Mouse (Mus musculus): ENCODE measurements around the gene 7420426K07Rik. TPM values are rescaled to one million over a fixed set of nuclear protein-coding genes. Genes with fewer than 3 reads are reported as not detected.

The 7420426K07Rik gene
- not detected in 2 replicates for polyA plus RNA-seq (2012; rRNA removed)

GRCm38 (mm10) chr9:98902819-98903218 lies at the start of gene 7420426K07Rik:
7420426K07Rik (plus strand) TSS chr9:98903119.
- Histone ChIP-seq H3K4me3 (ENCODE audit: control insufficient read depth, low read depth, low read length) (no peak within 1 kb of the TSS), H3K27me3 (ENCODE audit: control insufficient read depth, insufficient read depth, low read length) (no peaks in the 10 kb centered on the region), H3K27ac (ENCODE audit: control insufficient read depth, insufficient read depth, low read depth, low read length) (no peak within 1 kb of the TSS), H3K36me3 (ENCODE audit: control insufficient read depth, insufficient read depth, low read length) (no peaks in the 10 kb centered on the region), H3K4me1 (ENCODE audit: control insufficient read depth, insufficient read depth, low read length) (no peaks in the 10 kb centered on the region)
- TF ChIP-seq POLR2A (IDR thresholded peaks at IDR 0.05; ENCODE audit: control insufficient read depth, low read depth, low read length) (no peak), CTCF (IDR thresholded peaks at IDR 0.05; ENCODE audit: control insufficient read depth, insufficient read depth, insufficient replicate concordance, low read depth, low read length) (no peak)

GRCm38 (mm10) chr9:98856210-98856609 lies 46.7 kb upstream of the 7420426K07Rik start, which contains the start of gene Prr23a2:
Prr23a2 (plus strand) TSS chr9:98856494.
- Histone ChIP-seq H3K27ac (ENCODE audit: control insufficient read depth, insufficient read depth, low read depth, low read length) (no peak within 1 kb of the TSS), H3K4me3 (ENCODE audit: control insufficient read depth, low read depth, low read length) (peak within 1 kb of the TSS; percentile 85), H3K36me3 (ENCODE audit: control insufficient read depth, insufficient read depth, low read length) (no peaks in the 10 kb centered on the region), H3K27me3 (ENCODE audit: control insufficient read depth, insufficient read depth, low read length) (no peaks in the 10 kb centered on the region), H3K4me1 (ENCODE audit: control insufficient read depth, insufficient read depth, low read length) (no peaks in the 10 kb centered on the region)
- TF ChIP-seq CTCF (IDR thresholded peaks at IDR 0.05; ENCODE audit: control insufficient read depth, insufficient read depth, insufficient replicate concordance, low read depth, low read length) (no peak), POLR2A (IDR thresholded peaks at IDR 0.05; ENCODE audit: control insufficient read depth, low read depth, low read length) (no peak)

DNA sequence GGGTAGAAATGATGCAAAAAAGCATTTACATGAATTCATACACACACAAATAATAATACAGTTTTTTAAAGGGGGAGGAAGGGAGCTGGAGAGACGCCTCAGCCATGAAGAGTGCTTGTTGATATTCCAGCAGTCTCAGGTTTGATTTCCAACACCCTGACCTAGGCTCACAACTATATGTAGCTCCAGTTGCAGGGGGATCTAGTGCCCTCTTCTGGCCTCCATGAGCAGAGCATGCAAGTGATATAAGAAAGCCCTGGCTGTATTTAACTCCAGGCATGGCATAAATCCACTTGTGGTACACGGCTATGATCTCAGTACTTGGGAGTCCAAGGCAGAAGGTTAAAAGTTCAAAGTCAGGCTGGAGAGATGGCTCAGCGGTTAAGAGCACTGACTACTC lies 39.5 kb upstream of the 7420426K07Rik start:
- Histone ChIP-seq H3K27ac (ENCODE audit: control insufficient read depth, insufficient read depth, low read depth, low read length) (no peak overlapping the region), H3K4me1 (ENCODE audit: control insufficient read depth, insufficient read depth, low read length) (peaks cover 4% of the 10 kb centered on the region; the same call in 1 of the 2 replicates), H3K4me3 (ENCODE audit: control insufficient read depth, low read depth, low read length) (no peak overlapping the region), H3K27me3 (ENCODE audit: control insufficient read depth, insufficient read depth, low read length) (no peaks in the 10 kb centered on the region), H3K36me3 (ENCODE audit: control insufficient read depth, insufficient read depth, low read length) (no peaks in the 10 kb centered on the region)
- TF ChIP-seq CTCF (IDR thresholded peaks at IDR 0.05; ENCODE audit: control insufficient read depth, insufficient read depth, insufficient replicate concordance, low read depth, low read length) (no peak), POLR2A (IDR thresholded peaks at IDR 0.05; ENCODE audit: control insufficient read depth, low read depth, low read length) (no peak)

DNA sequence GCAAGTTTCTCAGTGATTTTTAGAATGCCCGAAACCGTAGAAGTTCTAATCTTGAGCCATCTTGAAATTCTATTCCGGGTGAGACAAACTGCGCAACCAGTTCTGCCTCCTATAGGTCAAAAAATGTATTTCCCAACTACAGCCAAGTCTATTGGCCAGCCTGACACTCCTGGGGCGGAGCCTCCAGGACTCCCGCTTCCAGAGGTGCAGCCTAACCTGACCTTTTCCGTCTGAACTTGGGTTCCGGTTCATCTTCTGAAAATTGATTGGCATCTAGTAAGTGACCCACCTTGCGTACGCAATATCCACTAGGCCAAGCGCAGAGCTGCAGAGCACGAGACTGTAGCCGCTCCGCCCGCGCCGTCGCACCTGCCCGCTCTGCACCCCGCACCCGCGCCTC lies 38.3 kb upstream of the 7420426K07Rik start, which contains the start of gene Prr23a3:
TSS of gene Prr23a3 (plus strand) at position 197 of the 400 bp plus-strand sequence.
- no peak within 1 kb of the TSS for H3K27ac ChIP-seq (ENCODE audit: control insufficient read depth, insufficient read depth, low read depth, low read length)
- no peaks in the 10 kb centered on the region for H3K36me3 ChIP-seq (ENCODE audit: control insufficient read depth, insufficient read depth, low read length)
- H3K4me1 ChIP-seq (ENCODE audit: control insufficient read depth, insufficient read depth, low read length) = peaks cover 4% of the 10 kb centered on the region; the same call in 1 of the 2 replicates
- no peaks in the 10 kb centered on the region for H3K27me3 ChIP-seq (ENCODE audit: control insufficient read depth, insufficient read depth, low read length)
- TF ChIP-seq POLR2A (IDR thresholded peaks at IDR 0.05; ENCODE audit: control insufficient read depth, low read depth, low read length) = no peak
- H3K4me3 ChIP-seq (ENCODE audit: control insufficient read depth, low read depth, low read length) = peak within 1 kb of the TSS; percentile 64

DNA sequence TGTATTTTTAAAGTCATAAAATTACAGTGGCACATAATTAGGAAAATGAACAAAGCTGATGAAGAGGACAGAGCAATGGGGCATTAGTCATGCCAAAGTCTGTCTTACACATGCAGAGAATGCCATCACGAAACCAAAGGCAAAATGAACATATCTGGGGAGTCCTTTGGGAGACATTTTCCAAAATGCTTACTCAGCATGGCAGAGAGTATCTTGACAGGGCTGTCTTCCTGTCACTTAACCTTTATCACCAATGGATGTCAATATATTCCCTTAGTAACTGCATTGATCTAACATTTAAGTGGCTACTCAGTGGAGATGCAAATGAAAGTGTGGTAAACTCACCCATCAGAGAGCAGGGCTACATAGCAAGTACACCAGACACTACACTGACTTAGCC lies 1.4 kb upstream of the 7420426K07Rik start:
- Histone ChIP-seq H3K4me3 (ENCODE audit: control insufficient read depth, low read depth, low read length) (no peak overlapping the region), H3K27me3 (ENCODE audit: control insufficient read depth, insufficient read depth, low read length) (no peaks in the 10 kb centered on the region), H3K36me3 (ENCODE audit: control insufficient read depth, insufficient read depth, low read length) (no peaks in the 10 kb centered on the region), H3K4me1 (ENCODE audit: control insufficient read depth, insufficient read depth, low read length) (no peaks in the 10 kb centered on the region), H3K27ac (ENCODE audit: control insufficient read depth, insufficient read depth, low read depth, low read length) (no peak overlapping the region)
- TF ChIP-seq POLR2A (IDR thresholded peaks at IDR 0.05; ENCODE audit: control insufficient read depth, low read depth, low read length) (no peak), CTCF (IDR thresholded peaks at IDR 0.05; ENCODE audit: control insufficient read depth, insufficient read depth, insufficient replicate concordance, low read depth, low read length) (no peak)

DNA sequence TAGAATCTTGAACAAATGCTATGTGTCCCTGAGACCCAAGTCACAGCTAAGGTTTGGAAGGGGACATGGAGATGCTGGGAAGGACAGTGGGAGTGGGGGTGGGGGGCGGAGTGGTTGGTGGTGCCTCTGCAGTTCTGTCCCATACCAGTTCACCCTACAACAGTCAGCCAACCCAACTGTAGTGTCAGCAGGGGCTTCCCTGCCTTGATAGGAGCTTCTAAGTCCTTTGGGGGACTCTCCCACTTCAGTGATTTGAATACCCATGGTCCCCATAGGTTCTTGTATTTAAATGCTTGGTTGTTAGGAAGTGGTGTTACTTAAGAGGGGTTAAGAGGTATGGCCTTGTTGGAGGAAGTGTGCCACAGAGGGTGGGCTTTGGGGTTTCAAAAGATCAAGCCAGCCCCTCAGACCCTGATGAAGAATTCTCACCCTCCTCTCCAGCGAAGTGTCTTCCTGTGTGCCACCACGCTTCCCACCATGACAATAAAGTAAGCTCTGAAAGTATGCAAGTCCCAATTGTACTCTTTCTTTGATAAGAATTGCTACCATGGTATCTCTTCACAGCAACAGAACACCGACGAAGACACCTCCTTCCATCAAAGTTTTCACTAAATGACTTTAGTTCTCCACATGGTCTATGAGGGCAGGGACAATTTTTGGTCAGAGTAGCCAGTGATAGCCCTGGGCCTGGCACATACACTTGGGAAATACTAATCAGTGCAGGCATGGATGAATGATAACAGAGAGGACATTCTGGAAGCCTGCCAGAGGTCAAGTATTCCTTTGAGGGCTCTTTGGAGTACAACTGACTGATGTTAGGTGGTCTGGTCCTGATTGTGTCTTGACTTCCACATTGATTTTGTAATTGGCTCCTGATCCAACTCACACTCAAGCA lies 18.0 kb downstream of the 7420426K07Rik start:
- Histone ChIP-seq H3K4me1 (ENCODE audit: control insufficient read depth, insufficient read depth, low read length) (peaks cover 2% of the 10 kb centered on the region; the same call in 1 of the 2 replicates), H3K27ac (ENCODE audit: control insufficient read depth, insufficient read depth, low read depth, low read length) (no peak overlapping the region), H3K4me3 (ENCODE audit: control insufficient read depth, low read depth, low read length) (no peak overlapping the region), H3K27me3 (ENCODE audit: control insufficient read depth, insufficient read depth, low read length) (no peaks in the 10 kb centered on the region), H3K36me3 (ENCODE audit: control insufficient read depth, insufficient read depth, low read length) (no peaks in the 10 kb centered on the region)
- TF ChIP-seq CTCF (IDR thresholded peaks at IDR 0.05; ENCODE audit: control insufficient read depth, insufficient read depth, insufficient replicate concordance, low read depth, low read length) (no peak), POLR2A (IDR thresholded peaks at IDR 0.05; ENCODE audit: control insufficient read depth, low read depth, low read length) (no peak)

DNA sequence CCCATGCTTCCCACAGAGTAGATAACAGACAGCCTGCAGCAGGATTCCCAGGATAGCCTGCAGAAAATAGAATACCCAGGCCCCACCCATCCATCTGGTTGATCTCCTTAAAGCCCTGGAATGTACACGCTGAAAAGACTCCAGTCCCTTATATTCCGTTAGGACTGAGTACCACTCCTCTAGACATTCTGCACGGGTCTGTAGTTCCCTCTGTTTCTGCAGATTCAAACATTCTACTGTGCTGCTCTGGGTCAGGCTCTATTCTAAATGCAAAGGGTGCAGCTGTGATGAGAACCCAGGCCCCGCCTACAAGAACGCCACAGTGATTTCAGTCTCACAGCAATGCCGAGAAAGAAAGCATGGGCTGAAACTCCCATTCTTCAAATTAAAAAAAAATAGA lies 20.2 kb downstream of the 7420426K07Rik start:
- TF ChIP-seq POLR2A (IDR thresholded peaks at IDR 0.05; ENCODE audit: control insufficient read depth, low read depth, low read length) (no peak), CTCF (IDR thresholded peaks at IDR 0.05; ENCODE audit: control insufficient read depth, insufficient read depth, insufficient replicate concordance, low read depth, low read length) (no peak)
- no peaks in the 10 kb centered on the region for H3K36me3 ChIP-seq (ENCODE audit: control insufficient read depth, insufficient read depth, low read length)
- peaks cover 2% of the 10 kb centered on the region; the same call in 1 of the 2 replicates for H3K4me1 ChIP-seq (ENCODE audit: control insufficient read depth, insufficient read depth, low read length)
- H3K4me3 ChIP-seq (ENCODE audit: control insufficient read depth, low read depth, low read length) = no peak overlapping the region
- H3K27ac ChIP-seq (ENCODE audit: control insufficient read depth, insufficient read depth, low read depth, low read length) = no peak overlapping the region
- no peaks in the 10 kb centered on the region for H3K27me3 ChIP-seq (ENCODE audit: control insufficient read depth, insufficient read depth, low read length)
